Mouse (Mus musculus): ENCODE measurements around the gene Cadps.

Cadps gene

GRCm38 (mm10) chr14:12340238-12341074, 482.4 kb downstream of the Cadps start:
- DNase-seq (ENCODE audit: low read depth) = no peak

GRCm38 (mm10) chr14:12338811-12339565, 483.9 kb downstream of the Cadps start:
- DNase-seq (ENCODE audit: low read depth) = no peak

GRCm38 (mm10) chr14:12337998-12338809, 484.7 kb downstream of the Cadps start:
- DNase-seq (ENCODE audit: low read depth) = no peak

GRCm38 (mm10) chr14:12337421-12337997, 485.4 kb downstream of the Cadps start:
- DNase-seq (ENCODE audit: low read depth) = no peak

- DNase-seq (ENCODE audit: low read depth) = no peak
Observed at GRCm38 (mm10) chr14:12334925-12335324, 488.0 kb downstream of the Cadps start.

GRCm38 (mm10) chr14:12333622-12334021, 489.3 kb downstream of the Cadps start:
- no peak for DNase-seq (ENCODE audit: low read depth)
